Mouse (Mus musculus) spleen, adult 2 months (tissue): ENCODE results near the gene Nenf. TPM values are rescaled to one million over a fixed set of nuclear protein-coding genes. Genes with fewer than 3 reads are reported as not detected.

Experiments used
- DNase-seq, 2 experiments: peaks; one replicate each; pipeline versions ENCODE4 v3.0.0 to v3.0.0-alpha.2; 2012 to 2021; ENCODE audit warnings: low spot score in 2 of 2, low read depth in 1 of 2
- H3K27ac ChIP-seq: fragments of 200-500 bp; 2 replicates; pipeline ENCODE4 v1.5.1; 2012; ENCODE audit warnings: low read length, inconsistent platforms; ENCODE audit not compliant: insufficient read depth
- H3K27me3 ChIP-seq: fragments of 200-500 bp; 2 replicates; pipeline ENCODE4 v1.6.1; 2012; ENCODE audit warnings: mild to moderate bottlenecking, moderate library complexity, low read length, inconsistent platforms; ENCODE audit not compliant: control insufficient read depth, insufficient read depth
- H3K36me3 ChIP-seq: fragments of 200-500 bp; 2 replicates; pipeline ENCODE4 v1.6.1; 2012; ENCODE audit warnings: mild to moderate bottlenecking, low read length, inconsistent platforms; ENCODE audit not compliant: control insufficient read depth, insufficient read depth
- H3K4me1 ChIP-seq: fragments of 200-500 bp; 2 replicates; pipeline ENCODE4 v1.6.1; 2011; ENCODE audit warnings: inconsistent platforms; ENCODE audit not compliant: control insufficient read depth, insufficient read depth, insufficient read length
- H3K4me3 ChIP-seq: fragments of 200-500 bp; 2 replicates; pipeline ENCODE4 v1.5.1; 2011; ENCODE audit warnings: mild to moderate bottlenecking, inconsistent platforms; ENCODE audit not compliant: insufficient read depth, insufficient read length; ENCODE audit errors: extremely low read depth
- CTCF ChIP-seq: fragments of 200-500 bp; IDR thresholded peaks from 2 replicates; pipeline ENCODE4 v1.5.1; 2011; ENCODE audit warnings: mild to moderate bottlenecking, inconsistent platforms; ENCODE audit not compliant: insufficient read depth, insufficient read length, insufficient replicate concordance; ENCODE audit errors: extremely low read depth
- POLR2A ChIP-seq: fragments of 200-500 bp; IDR thresholded peaks from 2 replicates; pipeline ENCODE4 v1.6.1; 2011; ENCODE audit warnings: low read depth, low read length, inconsistent platforms
- WGBS: fragments of 180-500 bp; shearing (Covaris S2); methylation state at CpG from one replicate; pipeline ENCODE4 v1.1.7; 2018; 5-methylcytosine and 5-hydroxymethylcytosine counted together
- polyA plus RNA-seq: library from polyadenylated mRNA; depleted of rRNA; stranded (reverse); fragments of >200 nt; gene quantifications from 2 replicates; pipeline ENCODE4 v1.2.3, GENCODE M21; 2012

Nenf gene
- polyA plus RNA-seq, 1 experiment, result 51.4 TPM

- Histone ChIP-seq H3K4me1 (peaks cover 6% of the 10 kb centered on the region; the same call in 1 of the 2 replicates), H3K27ac (no peak overlapping the region), H3K36me3 (no peaks in the 10 kb centered on the region), H3K4me3 (no peak overlapping the region), H3K27me3 (no peaks in the 10 kb centered on the region)
- peak; percentile 32 to 66 for DNase-seq
- WGBS, result 9% methylated on average over 12 of the region's 12 CpGs
- TF ChIP-seq CTCF (peak; percentile 92), POLR2A (no peak)
These were observed 42.5 kb downstream of the Nenf start for GRCm38 (mm10) chr1:191275527-191275926.

DNA sequence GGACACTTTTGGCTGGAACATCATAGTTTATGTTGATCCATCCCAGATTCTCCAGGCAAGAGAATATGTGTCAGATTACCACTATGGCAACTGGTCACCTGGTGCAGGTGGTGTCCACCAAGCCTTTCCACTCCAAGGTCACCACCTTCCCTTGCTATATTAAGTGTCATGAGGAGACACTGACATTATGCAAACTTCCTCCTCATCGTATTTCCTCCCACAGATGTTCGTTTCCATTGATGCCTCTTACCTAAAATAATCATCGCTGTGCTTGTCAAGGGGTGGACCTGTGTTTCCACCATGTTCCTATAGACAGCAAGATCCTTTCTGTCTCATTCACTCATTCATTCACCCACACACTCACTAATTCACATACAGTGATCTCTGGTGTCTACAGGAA lies 45.3 kb downstream of the Nenf start:
- Histone ChIP-seq H3K27me3 (no peaks in the 10 kb centered on the region), H3K27ac (no peak overlapping the region), H3K4me3 (no peak overlapping the region), H3K36me3 (no peaks in the 10 kb centered on the region), H3K4me1 (no peaks in the 10 kb centered on the region; the same call in 1 of the 2 replicates)
- TF ChIP-seq POLR2A (no peak), CTCF (no peak)
- DNase-seq, result no peak
- 33% methylated on average over 3 of the region's 3 CpGs for WGBS

- H3K27ac ChIP-seq, result no peak overlapping the region
- no peak for DNase-seq
- TF ChIP-seq POLR2A, result no peak
- no peak for TF ChIP-seq CTCF
- WGBS, result 12% methylated on average over 8 of the region's 8 CpGs
- no peaks in the 10 kb centered on the region for H3K36me3 ChIP-seq
- H3K27me3 ChIP-seq, result no peaks in the 10 kb centered on the region
- H3K4me3 ChIP-seq, result no peak overlapping the region
- H3K4me1 ChIP-seq, result no peaks in the 10 kb centered on the region; the same call in 1 of the 2 replicates
These were observed 48.4 kb downstream of the Nenf start for GRCm38 (mm10) chr1:191269648-191269952.

DNA sequence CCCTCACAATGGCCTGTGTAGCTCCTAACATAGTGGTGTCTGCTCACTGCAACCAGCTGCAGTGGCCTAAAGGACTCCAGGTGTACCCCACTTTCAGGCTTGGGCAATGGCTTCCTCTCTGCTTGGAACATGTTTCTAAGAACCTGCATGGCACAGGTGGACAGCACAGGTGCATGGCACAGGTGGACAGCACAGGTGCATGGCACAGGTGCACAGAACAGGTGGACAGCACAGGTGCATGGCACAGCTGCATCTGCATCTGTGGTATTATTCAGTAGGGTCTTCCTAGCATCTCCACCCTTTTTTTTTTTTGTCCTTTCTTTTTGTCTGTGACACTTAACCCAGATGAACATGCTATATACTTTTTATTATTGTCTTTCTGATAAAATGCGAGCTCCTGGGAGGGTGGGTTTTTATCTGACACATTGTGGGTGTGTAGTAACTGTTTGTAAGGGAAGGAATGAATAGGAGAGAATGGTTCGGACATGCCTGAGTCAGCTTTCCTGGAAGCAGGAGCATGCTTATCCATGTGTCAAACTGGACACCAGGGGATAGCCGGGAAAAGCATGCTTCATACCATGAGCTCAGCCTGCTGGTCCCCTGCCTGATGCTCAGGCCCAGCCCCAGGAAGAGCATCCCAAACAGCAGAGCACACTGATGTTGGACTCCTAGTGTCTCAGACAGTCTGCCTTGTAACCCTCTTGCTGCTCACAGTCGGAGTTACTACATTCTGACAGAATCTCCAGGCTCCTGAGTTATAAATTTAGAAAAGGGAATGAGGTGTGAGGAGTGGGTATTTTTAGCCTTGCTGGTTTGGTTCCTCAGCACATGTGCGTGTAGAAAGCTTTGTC lies 49.0 kb downstream of the Nenf start:
- Histone ChIP-seq H3K36me3 (no peaks in the 10 kb centered on the region), H3K27me3 (no peaks in the 10 kb centered on the region), H3K4me3 (no peak overlapping the region), H3K27ac (no peak overlapping the region), H3K4me1 (no peaks in the 10 kb centered on the region; the same call in 1 of the 2 replicates)
- WGBS, result 57% methylated on average over 5 of the region's 5 CpGs
- no peak for DNase-seq
- TF ChIP-seq CTCF, result no peak

- H3K27ac ChIP-seq, result no peak overlapping the region
- 85% methylated on average over 5 of the region's 5 CpGs for WGBS
These were observed 50.1 kb downstream of the Nenf start for GRCm38 (mm10) chr1:191267856-191268255.

GRCm38 (mm10) chr1:191267162-191267561 lies 50.8 kb downstream of the Nenf start:
- DNase-seq, result no peak
- TF ChIP-seq POLR2A (no peak), CTCF (no peak)
- no peaks in the 10 kb centered on the region for H3K27me3 ChIP-seq
- H3K36me3 ChIP-seq, result no peaks in the 10 kb centered on the region
- H3K4me1 ChIP-seq, result no peaks in the 10 kb centered on the region; the same call in 1 of the 2 replicates
- 74% methylated on average over 5 of the region's 5 CpGs for WGBS
- no peak overlapping the region for H3K4me3 ChIP-seq
- no peak overlapping the region for H3K27ac ChIP-seq

More at GRCm38 (mm10) chr1:191267856-191268255, 50.1 kb downstream of the Nenf start:
- no peaks in the 10 kb centered on the region; the same call in 1 of the 2 replicates for H3K4me1 ChIP-seq
- no peak for DNase-seq
- no peaks in the 10 kb centered on the region for H3K27me3 ChIP-seq
- TF ChIP-seq POLR2A, result no peak
- TF ChIP-seq CTCF, result no peak
- H3K36me3 ChIP-seq, result no peaks in the 10 kb centered on the region
- no peak overlapping the region for H3K4me3 ChIP-seq

DNA sequence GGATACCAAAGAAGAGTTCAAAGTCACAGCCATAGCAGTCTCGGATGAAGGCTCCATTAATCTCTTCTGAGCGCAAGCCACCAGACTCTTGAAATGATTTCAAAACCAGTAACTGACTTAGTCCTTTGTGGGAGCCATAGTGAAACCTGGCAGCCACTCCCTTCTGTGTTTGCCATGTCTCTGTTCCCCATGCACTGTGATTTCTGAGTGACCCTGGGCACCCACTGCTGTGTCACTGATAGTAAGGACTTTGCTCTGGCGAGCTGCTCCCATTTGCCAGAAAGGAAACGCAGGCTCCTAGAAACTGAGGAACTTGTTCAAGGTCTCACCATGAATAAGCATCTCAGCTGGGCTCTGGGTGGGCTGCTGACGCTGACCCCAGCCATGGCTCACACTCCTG lies 54.5 kb downstream of the Nenf start:
- Histone ChIP-seq H3K4me1 (peaks cover 14% of the 10 kb centered on the region), H3K36me3 (no peaks in the 10 kb centered on the region), H3K27me3 (no peaks in the 10 kb centered on the region), H3K4me3 (no peak overlapping the region), H3K27ac (no peak overlapping the region)
- no peak for DNase-seq
- TF ChIP-seq CTCF (no peak), POLR2A (no peak)
- 86% methylated on average over 5 of the region's 5 CpGs for WGBS
